Mouse (Mus musculus): ENCODE data around the gene Tcn2.

DNA sequence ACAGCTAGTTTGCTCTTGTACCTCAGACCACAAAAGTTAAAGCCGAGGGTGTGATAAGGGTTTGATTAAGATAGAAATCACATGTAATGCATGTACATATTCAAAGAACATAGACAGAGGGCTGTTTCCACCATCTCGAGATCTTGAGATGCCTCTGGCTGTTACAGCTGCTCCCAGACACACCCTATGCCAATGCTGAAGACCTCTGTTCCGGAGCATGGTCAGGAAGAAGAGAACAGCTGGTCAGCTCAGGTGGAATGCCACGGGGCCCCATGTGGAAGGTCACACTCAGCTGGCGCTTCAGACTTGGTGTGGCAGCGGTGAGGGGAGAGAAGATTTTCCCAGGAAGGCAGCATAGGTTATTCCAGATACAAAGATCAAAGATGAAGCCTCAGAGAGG lies 27.3 kb downstream of the Tcn2 start:
- TF ChIP-seq CTCF (IDR thresholded peaks at IDR 0.05; ENCODE audit: low read depth, low read length): no peak
- TF ChIP-seq POLR2A (IDR thresholded peaks at IDR 0.05; ENCODE audit: borderline replicate concordance, low read depth, low read length): no peak

Data from bone marrow macrophage, adult 2 months (primary cell).